Comparison of ENCODE assay signal across 8 mouse cellular contexts in genomic region chr15:86058394-86058915, GRCm38 (mm10). TPM values are rescaled to one million over a fixed set of nuclear protein-coding genes. Genes with fewer than 3 reads are reported as not detected.
A peak's percentile ranks its signal among the peaks of the same experiment; 100 is the strongest.
DNase-seq lines count a peak whose midpoint lies in the region; ATAC-seq lines count a peak whose summit lies in the region.

No protein-coding gene starts in this region.

- H3K27ac ChIP-seq in hindbrain, embryonic 15.5 days (replicated peaks), result peak overlapping the region; percentile 98

- H3K4me3 ChIP-seq in hindbrain, embryonic 15.5 days, result peak overlapping the region; percentile 93

- H3K9me3 ChIP-seq in hindbrain, embryonic 15.5 days, result no peaks in the 10 kb centered on the region

- peak overlapping the region; percentile 100 for H3K9ac ChIP-seq in hindbrain, embryonic 15.5 days

- peak; percentile 84 for ATAC-seq in hindbrain, embryonic 15.5 days (ENCODE audit: low FRiP score, low read depth)

- peaks cover 54% of the 10 kb centered on the region for H3K4me1 ChIP-seq in hindbrain, embryonic 15.5 days (replicated peaks)

- H3K4me2 ChIP-seq in hindbrain, embryonic 15.5 days, result peak overlapping the region; percentile 83

- under 1% methylated on average over 37 of the region's 70 CpGs for WGBS in hindbrain, embryonic 15.5 days

- no peaks in the 10 kb centered on the region for H3K27me3 ChIP-seq in hindbrain, embryonic 15.5 days

- no peaks in the 10 kb centered on the region for H3K36me3 ChIP-seq in hindbrain, embryonic 15.5 days

- DNase-seq in ZHBTc4 (ENCODE audit: low read depth, low spot score), result peak; percentile 85
- DNase-seq in cerebellum, postnatal 4 days (ENCODE audit: low spot score in 2 of 2), result peak; percentile 64 to 92
- DNase-seq in frontal cortex, postnatal 36 days (ENCODE audit: low spot score in 2 of 2), result peak; percentile 80 to 89
- peak; percentile 80 for DNase-seq in left cerebral cortex, adult 11 months (ENCODE audit: low spot score)
- DNase-seq in lung, postnatal 36 days, result peak; percentile 90
- DNase-seq in right cerebral cortex, adult 18-20 months, result peak; percentile 91
- peak; percentile 59 for DNase-seq in urinary bladder, adult 2 months (ENCODE audit: low spot score)

RNA-seq across cellular contexts. Expression of gene Gramd4, which starts 1.0 kb away (rescaled TPM):
- 31.6 and 33.4 TPM in 2 replicates for polyA plus RNA-seq in hindbrain, embryonic 15.5 days (2015; fragmentation: Nextera tagmentation; extraction: Ambion mirVana)
- polyA plus RNA-seq in urinary bladder, adult 2 months (2012; rRNA removed), result 13.2 and 17.5 TPM in 2 replicates

RNA-seq across cellular contexts. Expression of gene Celsr1, which starts 24.9 kb away (rescaled TPM):
- 1.4 and 1.6 TPM in 2 replicates for polyA plus RNA-seq in hindbrain, embryonic 15.5 days (2015; fragmentation: Nextera tagmentation; extraction: Ambion mirVana)
- polyA plus RNA-seq in urinary bladder, adult 2 months (2012; rRNA removed), result 0.80 and 1.0 TPM in 2 replicates

Comparison
In these comparisons a context has a peak if more than half of its experiments do, and no peak if none do; other contexts are left out.
1. Peak in every context shown above with its lines: DNase-seq, ATAC-seq, H3K4me3 ChIP-seq and H3K27ac ChIP-seq.